Mouse (Mus musculus) MN1 (cell line): Measurements from ENCODE around the gene Nkpd1.
A peak's percentile ranks its signal among the peaks of the same experiment; 100 is the strongest.
"Not testable (repeated sequence)": the region's sequence is repeated elsewhere in the genome, so short reads cannot be mapped to it uniquely, and the experiment has no call there.

ENCODE experiments used
- DNase-seq: peaks from one replicate; pipeline ENCODE4 v3.0.0-alpha.2; 2016; ENCODE audit warnings: low spot score

Nkpd1 gene

GRCm38 (mm10) chr7:19506969-19507611, 10.5 kb upstream of the Nkpd1 start:
- peak; percentile 36 for DNase-seq

DNA sequence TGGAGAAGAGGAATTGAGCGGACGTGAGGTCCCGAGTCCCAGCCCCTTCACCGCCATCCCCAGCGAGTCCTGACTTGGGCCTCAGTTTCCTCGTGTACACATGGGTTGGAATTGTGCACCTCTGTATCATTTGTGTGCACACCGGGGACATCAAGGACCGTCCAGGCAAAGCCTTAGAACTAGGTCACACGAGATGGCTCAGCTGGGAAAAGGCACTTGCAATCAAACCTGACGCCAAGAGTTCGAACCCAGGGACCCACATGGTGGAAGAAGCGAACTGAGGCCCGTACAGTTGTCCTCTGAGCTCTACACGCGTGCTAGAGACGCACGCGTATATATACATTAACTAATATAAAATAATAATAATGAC, 10.0 kb upstream of the Nkpd1 start:
- no peak for DNase-seq

GRCm38 (mm10) chr7:19508150-19508923, 9.3 kb upstream of the Nkpd1 start, which contains the start of the genes Bloc1s3 and Trappc6a:
Gene Bloc1s3 (minus strand): TSS chr7:19508367.
Gene Trappc6a (plus strand): TSS chr7:19508395.
- DNase-seq = peak; percentile 82

- peak; percentile 27 for DNase-seq
Observed at GRCm38 (mm10) chr7:19508924-19509568, 8.6 kb upstream of the Nkpd1 start.

DNA sequence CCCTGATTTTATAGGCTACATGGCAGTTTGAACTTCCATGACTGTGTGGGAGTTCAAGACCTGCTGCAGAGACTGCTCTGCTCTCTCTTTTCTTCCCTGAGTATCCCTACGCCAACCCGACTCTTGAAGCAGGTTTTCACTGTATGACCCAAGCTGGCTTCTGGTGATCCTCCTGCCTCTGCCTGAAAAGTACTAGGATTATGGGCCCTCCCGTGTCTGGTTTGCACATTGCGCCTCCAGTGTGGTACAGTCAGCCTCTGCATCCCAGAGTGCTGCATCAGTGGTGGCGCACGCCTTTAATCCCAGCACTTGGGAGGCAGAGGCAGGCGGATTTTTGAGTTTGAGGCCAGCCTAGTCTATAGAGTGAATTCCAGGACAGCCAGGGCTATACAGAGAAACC, 7.9 kb upstream of the Nkpd1 start:
- DNase-seq = no peak

- DNase-seq = not testable (repeated sequence)
Observed at GRCm38 (mm10) chr7:19511934-19512333, 5.7 kb upstream of the Nkpd1 start.

- no peak for DNase-seq
Observed at GRCm38 (mm10) chr7:19512353-19512752, 5.3 kb upstream of the Nkpd1 start.

GRCm38 (mm10) chr7:19520032-19520431, 2.4 kb downstream of the Nkpd1 start:
- no peak for DNase-seq

GRCm38 (mm10) chr7:19523017-19523756, 5.5 kb downstream of the Nkpd1 start:
- DNase-seq = no peak

DNA sequence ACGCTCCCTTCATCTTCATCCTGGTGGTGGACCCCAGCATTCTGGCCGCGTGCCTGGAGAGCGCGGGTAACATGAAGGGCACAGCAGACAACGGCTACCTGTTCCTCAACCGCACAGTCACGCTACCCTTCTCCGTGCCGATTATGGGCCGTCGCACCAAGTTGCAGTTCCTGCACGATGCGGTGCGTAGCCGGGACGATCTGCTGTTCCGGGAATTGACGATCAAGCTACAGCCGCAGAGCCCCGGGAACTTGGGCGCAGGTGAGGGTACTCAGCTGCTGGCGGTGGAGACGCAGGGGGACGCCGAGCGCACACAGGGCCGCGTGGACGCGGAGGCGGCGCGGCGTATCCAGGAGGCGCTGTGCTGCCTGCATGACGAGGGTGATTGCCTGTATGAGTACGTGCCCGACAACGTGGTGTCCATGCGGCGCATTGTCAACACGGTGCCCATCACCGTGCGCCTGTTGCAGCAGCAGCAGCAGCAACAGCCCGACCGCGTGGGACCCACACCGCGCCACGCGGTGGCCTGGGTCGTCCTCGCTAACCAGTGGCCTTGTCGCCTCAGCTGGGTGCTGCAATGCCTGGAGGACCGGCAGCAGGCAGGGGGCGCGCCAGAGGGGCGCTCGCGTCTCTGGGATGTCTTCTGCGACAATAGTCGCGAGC, 6.2 kb downstream of the Nkpd1 start:
- no peak for DNase-seq

GRCm38 (mm10) chr7:19524420-19525104, 6.9 kb downstream of the Nkpd1 start:
- DNase-seq = no peak

- no peak for DNase-seq
Observed at GRCm38 (mm10) chr7:19525105-19525481, 7.5 kb downstream of the Nkpd1 start.

- peak; percentile 52 for DNase-seq
Observed at GRCm38 (mm10) chr7:19531077-19531476, 13.4 kb downstream of the Nkpd1 start.

DNA sequence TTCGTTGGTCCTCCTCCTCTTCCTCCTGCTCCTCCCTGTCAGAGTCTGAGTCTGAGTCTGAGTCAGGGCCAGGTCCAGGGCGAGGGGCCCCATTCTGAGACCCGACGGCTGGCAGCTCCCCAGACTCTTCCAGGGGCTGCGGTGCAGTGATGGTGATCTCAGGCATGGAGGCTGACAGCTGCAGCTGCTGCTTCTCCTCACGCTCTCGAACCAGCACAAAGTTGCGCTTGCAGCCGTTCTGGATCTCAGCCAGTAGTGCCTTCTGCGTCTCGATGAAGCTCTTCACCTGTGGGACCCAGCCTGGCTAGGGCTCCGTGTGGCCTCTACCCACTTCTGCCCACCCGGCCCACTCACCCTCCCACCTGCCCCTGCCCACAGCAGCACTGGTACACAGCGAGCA, 14.6 kb downstream of the Nkpd1 start:
- no peak for DNase-seq

- no peak for DNase-seq
Observed at GRCm38 (mm10) chr7:19534676-19535075, 17.0 kb downstream of the Nkpd1 start.

DNA sequence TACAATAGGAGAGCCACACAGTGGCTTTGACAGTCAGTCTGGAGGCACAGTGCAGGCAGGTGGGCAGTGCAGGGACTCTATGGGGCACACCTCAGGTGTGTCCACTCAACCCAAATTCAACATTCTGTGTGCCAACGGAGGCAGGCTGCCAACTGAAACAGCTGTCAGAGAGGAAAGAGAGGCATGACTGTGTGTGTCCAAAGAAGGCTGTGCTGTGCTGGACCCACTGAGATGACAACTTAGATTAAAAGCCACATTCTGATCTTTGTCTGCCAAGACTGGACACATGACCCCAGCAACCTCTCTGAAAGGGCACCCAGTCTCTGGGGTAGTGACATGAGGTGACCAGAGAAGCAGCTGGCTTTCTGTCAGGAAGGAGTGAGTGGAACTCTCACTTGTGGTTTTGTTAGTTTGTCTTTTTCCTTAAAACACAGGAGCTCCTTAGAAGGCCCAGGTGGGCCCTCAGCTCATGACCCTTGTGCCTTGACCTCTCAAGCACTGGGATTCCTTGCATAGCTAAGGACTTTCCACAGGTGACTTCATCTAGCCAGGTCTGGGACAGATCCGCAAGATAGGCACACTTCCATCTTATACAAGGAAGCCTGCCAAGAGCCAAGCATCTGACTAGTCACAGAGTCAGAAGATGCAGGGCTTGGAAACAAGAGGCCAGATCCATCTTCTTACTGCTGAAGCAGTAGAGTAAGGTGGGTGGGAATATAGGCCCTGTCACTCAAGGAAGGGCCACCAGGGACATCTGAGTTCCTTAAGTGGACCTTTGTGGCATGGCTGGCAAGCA, 23.3 kb downstream of the Nkpd1 start:
- DNase-seq = no peak

DNA sequence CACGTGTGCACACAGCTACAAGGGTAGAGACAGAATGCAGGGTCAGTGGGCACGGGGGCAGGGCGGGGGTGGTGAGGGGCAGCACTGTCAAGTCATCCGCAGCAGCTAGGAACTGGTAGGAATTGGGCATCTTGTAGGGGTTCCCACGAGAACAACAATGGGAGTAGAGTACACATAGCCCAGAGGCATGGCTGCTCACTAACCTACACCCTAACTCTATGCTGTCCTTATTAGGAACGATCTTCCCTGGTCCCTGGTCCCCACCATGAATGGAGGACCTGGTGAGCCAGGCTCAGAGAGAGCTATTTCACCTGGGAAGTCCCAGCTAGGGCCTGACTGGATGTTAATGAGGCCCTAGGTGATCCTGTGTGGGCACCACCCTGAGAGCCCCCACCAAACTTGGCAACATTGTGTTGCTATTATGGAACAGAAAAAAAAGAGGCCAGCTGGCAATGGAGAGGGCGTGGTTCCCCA, 24.1 kb downstream of the Nkpd1 start:
- DNase-seq = no peak

DNA sequence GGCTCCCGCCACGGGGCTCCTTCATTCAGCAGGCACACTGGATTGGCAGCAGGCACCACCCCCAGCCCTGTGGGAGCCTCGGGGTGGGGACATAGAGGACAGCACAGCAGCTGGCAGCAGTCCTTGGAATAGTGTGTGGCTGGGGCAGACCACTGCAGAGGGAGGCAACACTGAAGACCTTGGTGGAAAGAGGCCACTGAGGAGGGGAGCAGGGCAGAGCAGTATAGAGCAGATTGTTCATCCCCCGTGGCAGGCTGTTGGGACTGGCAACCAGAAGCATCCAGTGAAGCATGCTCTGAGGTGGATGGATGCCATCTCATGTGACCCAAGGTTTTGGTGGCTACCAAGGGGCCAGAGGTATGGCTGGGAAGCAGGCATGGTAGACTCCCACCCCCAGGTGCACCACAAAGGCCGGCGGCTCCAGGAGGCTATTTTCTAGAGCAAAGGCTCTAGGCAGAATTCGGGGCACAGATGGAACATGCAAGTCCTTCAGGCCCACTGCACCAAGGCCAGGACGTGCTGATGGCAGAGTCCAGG, 24.6 kb downstream of the Nkpd1 start:
- DNase-seq = no peak

DNA sequence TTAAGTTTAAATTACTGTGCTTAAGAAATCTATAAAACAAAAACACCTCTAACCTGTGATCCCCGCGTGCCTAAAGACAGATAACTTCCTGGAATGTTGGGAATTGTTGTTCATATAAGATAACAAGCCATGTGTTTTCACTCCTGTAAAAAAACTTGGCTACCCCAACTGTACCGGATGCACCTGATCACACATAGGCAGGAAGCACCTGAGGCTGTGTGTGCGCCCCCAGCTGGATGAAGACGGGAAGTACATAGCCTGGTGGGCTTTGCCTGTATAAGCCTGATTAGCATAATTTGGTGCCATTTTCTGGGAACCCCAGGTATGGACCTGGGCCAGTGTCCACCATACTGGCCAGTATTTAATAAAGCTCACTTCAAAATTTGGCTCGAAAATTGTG, 25.9 kb downstream of the Nkpd1 start:
- no peak for DNase-seq

- DNase-seq = no peak
Observed at GRCm38 (mm10) chr7:19546007-19546406, 28.4 kb downstream of the Nkpd1 start.
